Mouse (Mus musculus) adrenal gland, adult 18-20 months (tissue): ENCODE measurements around the gene Slc16a10. TPM values are rescaled to one million over a fixed set of nuclear protein-coding genes. Genes with fewer than 3 reads are reported as not detected.

Experiments
- DNase-seq, 2 experiments: peaks; one replicate each; pipeline ENCODE4 v3.0.0; 2021 to 2022; ENCODE audit warnings: low spot score in 2 of 2
- total RNA-seq, 2 experiments: library from RNA; stranded (reverse); gene quantifications; 1 replicate in 1 of 2; 2 replicates in 1 of 2; pipeline ENCODE4 v1.2.3; 2021

The Slc16a10 gene
- total RNA-seq, 2 experiments from 2014 or later: 19.8 to 22.9 TPM

DNA sequence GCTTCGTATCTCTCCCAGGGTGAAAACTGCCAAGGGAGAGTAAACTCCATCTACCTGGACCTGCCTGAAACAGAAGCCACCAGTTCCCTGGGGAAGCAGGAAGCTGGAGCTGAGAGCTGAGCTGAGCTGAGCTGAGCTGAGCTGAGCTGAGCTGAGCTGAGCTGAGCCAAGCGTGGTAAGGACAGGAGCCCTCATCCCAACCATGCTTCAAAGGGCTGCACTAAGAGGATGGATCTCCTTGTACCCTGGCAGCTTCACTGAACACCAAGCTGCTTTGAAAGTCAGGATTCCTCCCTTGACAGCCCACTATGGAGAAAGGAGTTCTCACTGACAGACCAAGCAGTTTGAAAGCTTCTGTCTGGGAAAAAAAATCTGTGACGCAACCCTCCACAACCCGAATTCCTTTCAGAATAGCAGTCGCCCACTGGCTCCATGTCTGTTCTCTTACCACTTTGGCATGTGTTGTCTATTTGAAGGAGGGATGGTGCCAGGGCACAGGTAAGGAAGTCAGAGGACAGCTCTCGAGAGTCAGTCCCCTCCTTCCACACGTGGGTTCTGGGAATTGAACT, 28.5 kb downstream of the Slc16a10 start:
- no peak for DNase-seq

DNA sequence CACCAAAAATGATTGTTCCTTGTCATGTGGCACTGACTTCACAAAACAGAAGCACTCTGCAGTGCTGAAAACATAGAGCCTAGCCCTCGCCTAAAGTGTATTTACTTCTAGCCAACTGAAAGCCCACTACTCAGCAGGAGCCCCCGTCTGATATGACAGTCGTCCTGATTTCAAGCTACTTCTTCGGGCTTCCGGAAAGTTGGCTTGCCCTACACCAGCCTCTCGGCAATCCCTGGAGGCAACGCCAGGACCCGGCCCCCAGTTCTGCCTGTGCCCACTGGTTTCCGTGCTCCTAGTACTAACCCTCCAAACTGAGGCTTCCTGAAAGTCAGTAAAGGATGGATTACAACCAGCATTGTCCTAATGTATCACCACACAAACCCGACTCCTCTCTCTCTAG, 29.8 kb downstream of the Slc16a10 start:
- no peak for DNase-seq

DNA sequence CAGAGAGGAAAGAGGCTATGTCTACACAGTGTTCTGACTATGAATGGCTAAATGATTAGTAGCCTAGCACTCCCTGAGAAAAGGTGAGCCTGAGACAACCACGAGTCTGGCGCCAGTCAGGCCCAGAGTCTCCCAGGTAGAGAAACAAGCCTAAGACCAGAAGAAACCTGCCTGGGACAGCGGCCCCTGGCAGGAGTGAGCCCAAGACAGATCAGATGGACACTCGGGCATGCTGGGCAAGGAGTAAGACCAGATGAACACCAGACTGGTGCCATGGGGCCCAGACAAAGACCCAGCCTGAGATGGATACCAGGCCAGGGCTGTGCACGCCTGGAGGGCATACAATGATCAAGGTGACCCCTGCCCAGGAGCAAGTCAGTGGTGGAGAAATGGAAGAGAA, 32.5 kb downstream of the Slc16a10 start:
- DNase-seq: no peak

DNA sequence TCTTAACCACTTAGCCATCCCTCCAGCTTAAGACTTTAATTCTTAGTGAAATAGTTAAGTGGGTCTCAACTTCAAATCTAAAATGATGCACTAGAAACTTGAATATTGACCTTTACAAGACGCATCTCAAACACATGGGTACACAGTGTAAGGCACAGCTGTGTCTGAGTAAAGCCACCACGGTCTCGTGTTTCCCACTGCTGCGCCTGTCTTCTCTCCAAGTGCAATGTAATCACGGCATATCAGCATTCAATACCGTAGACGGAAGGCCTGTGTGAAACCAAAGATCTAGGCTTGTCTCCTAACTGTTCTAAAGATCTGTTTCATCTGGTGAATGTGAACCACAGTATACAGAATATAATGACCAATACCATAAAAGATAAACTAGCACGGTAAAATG, 33.1 kb downstream of the Slc16a10 start:
- DNase-seq: no peak

DNA sequence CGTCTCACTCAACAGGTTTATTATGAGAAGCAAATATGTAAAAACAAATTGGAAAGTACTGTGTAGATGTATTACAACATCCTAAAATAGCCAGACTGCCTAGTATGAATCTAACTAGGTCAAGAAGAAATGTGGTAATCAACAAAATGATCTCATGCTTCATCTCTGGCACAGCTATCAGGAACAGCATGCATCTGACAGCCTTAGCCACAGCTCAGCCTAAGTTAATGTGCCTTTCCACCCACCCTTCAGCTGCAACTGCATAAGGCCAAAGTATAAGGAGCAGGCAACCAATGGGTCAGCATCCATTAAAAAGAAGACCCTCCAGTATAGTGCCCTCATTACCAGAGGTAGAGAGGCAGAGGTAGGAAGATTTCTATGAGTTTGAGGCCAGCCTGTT, 34.1 kb downstream of the Slc16a10 start:
- DNase-seq: no peak

DNA sequence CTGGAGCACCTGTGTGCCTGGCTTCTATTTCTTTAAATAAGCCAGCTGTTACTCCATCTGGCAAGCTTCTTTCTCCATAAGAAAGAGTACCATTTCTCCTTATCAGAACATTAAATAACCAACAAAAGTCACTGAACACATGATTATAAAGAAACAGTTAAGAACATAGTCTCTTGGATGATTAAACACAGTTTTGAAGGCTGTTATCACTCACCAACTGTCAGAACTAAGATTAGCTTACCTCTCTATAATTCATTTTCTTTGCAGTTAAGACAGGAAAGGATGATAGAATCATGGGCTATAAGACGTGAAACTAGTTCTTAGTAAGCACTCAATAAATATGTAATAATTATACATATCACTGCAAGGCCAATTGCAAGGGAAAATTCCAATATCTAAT, 36.9 kb downstream of the Slc16a10 start:
- no peak for DNase-seq

DNA sequence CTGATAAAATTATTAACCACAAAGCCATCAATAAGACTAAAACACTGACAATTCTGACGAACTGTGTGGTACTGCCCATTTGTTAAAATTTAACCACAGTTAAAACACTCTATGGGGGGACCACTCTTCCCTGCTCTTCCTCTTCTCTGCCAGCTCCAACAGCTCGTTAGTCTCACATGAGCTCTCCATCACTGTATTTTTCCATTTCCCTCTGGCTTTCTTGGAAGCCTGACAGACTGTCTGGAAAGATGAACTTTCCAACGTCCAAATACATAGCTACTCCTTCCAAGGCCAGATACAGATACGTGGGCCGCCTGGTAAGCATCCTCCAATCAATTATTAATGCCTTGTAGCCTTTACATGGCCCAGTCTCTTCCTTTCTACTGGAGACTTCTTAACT, 38.3 kb downstream of the Slc16a10 start:
- no peak for DNase-seq

DNA sequence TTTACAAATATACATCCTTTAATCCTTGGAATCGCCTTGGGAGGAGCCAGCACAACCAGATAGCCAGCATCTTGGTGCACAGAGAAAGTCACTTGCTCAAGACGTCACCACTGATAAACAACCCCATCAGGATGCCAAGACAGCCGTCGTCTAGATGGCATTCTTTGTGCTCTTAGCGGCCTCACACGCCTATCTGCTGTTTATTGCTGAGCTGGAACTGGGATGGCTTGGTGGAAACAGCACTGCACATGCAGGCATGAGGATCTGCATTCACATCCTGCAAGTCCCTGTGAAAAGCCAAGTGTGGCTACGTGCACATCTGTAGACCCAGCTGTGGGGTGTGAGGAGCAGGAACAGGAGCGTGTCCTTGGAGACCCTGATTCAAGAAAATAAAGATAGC, 39.1 kb downstream of the Slc16a10 start:
- no peak for DNase-seq

DNA sequence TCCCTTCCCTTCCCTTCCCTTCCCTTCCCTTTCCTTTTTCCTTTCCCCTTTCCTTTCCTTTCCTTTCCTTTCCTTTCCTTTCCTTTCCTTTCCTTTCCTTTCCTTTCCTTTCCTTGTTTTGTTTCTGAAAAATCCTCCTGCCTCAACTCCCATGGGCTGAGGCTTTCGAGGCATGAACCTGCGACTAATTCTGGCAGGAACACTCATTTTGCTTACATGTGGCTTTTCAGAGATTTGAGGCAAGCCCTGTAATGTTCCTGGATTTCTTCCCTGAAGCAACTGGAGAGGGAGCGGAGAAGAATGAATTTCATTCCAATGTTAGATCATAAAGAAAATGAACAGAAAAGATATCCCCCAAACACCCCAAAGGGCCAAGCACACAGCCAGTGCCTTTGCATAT, 39.9 kb downstream of the Slc16a10 start:
- DNase-seq: no peak

DNA sequence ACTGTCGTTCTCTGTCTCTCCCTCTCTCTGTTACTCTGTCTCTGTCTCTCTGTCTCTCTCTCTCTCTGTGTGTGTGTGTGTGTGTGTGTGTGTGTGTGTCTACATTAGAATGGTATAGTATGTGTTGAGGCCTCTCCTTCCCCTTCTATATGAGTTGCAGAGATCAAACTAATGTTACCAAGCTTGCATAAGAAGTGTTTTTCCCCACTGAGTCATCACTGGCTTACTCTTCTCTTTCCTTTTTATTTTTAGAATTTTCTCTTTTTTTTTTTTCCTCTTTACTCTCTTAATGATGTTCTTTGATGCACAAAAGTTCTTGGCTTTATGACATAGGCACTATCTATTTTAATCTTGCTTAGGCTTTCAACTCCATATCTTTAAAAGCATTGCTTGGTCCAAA, 43.6 kb downstream of the Slc16a10 start:
- no peak for DNase-seq

DNA sequence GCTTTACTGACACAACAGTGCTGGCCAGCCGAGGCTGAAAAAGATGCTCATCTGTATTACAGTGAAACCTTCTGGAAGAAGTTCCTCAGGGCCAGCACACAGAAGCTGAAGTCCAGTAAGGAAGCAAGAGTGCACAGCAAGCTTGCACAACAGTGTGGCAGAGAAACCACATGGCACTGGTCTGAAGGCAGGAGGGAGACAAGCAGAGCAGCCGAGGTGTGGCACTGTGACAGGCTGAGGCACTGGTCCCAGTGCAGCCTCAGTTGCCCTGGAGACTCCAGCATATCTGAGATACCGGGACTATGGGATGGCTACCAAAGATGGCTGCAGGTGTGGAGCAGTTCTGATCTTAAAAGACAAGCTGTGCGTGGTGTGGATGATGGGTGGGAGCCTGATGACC, 44.5 kb downstream of the Slc16a10 start:
- DNase-seq: no peak

DNA sequence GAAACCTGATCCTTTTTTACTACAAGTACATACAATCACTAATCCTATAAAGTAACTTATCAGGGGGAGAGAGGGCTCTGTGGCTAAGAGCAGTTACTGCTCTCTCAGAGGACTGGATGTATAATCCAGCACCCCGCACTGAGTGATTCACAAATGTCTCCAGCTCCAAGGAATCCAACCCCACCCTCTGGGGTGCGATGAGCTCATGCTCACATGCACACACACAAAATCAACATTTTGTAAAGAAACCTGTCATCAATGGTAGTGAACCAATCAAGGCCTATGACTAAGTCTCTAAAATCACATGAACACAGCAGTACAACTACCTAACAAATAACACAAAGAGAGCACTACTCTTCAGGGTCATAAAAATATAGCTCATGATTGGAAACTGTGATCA, 47.3 kb downstream of the Slc16a10 start:
- DNase-seq: no peak

DNA sequence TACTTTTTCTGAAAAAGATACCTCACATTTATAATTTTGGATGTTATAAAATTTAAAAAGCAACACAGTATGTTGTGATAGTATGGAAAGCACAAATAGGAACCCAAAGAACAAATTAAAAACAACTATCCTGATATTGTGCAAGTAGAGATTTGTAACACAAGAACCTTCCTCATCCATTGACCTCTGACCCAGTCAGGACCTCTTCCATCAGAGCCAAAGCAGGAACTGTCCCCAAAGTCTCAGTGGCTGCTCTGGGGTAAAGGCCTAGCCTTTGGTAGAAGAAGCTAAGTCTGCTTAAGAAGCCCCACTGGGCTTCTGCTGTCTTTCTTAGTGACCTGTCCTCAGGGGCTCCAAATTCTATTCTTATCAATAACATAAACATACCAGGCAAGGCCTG, 48.5 kb downstream of the Slc16a10 start:
- no peak for DNase-seq

DNA sequence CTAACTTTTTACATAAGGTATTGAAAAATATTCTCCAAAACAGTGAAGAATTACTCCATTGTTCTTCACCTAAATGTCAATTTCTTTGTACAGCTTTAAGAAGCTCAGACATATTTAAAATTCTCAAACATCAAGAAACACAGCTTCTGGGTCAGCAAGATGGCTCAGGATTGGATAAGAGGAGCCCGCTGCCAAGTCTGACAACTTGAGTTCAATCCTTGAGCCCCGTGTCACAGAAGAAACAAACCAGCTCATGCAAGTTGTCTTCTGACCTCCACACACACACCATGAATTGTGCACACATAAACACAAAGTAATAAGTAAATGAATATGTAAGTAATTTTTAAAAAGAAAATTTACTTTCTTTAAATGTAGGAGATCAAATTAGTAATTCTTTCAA, 50.6 kb downstream of the Slc16a10 start:
- no peak for DNase-seq

DNA sequence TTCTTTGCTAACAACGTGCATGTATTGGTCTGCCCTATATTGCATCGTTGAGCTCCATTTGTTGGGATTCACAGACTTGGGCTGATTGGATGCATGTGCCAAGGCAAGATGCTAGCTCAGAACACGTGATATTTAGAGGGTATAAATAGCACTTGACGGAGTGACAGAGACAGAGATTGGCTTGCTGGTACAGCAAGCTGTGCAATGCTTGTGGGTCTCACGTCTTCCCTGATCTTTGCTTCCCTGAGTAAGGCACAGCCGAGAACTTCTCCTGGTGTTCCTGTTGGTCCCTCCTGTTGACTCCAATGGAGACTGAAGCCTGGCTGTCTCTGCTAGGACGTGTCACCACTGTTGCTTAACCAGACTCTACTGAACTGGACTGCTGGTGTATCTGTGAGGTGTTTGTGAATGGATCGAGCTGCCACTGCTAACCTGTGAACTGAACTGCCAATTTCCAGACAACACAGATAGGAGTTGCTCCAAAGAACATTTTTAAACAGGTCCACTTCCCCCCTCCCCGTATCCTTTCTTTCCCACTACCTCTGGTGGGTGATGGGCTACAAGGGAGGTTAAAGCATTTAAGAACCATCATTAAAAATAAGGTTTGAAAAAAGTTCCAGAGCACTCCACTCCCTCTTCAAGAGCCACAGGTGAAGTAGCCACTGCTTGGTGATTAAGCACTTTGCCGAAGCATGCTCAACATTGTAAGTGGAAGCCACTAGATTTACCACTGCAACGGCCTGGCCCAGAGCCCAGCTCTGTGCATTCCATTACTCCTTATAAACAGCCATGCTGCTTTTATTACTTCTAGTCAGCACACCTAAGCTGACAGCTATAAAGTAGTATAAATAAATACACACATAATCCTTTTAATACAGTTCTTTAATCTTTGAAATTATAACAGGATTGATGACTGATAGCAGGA, 51.3 kb downstream of the Slc16a10 start:
- DNase-seq: no peak

DNA sequence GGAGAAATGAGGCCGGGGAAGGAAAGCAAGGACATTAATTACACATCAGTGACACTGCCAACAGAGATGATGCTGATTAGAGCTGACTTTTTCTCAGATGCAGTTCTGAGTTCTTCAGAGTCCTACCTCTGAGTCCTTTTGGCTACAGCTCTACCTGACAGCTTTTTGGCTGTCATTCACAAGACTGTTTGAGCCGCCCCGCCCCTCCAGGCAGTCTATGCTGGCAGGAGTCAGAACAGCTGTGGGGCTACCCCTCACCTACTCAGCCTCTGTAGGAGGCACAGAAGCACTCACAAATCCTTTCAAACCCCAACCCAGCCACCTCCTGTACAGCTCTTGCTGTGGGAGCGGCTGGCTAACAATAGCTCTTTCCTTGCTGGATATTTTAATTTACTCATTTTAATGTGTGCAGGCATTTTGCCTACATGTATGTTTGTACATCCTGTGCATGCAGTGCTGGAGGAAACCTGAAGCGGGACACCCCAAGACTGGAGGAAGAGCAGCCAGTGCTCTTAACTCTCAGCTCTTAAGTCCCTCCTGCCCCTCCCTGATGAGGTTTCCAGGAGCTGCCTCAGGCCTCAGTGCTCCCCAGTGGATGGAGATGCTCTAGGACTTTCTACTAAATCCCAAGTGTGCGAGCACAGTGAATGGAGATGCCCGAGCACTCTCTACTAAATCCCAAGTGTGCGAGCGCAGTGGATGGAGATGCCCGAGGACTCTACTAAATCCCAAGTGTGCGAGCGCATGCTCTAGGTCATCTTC, 57.5 kb downstream of the Slc16a10 start:
- no peak for DNase-seq

DNA sequence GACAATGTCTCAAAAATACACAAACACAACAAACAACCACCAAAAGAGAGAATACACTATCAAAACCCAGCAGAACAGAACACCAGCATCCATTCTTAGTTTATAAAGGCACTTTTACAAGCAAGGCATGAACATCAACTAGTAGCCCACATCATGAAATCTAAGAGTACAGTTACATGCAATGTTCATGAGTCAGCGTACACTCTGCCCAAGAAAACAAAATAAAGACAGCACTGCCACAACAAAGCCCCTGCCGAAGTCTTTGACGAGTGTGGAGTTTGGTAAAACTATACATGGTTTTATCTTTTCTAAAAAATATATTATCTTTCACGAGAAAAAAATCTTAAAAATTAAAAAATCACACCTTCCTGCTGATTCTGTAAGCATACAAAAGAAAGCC, 58.5 kb downstream of the Slc16a10 start:
- DNase-seq: no peak

DNA sequence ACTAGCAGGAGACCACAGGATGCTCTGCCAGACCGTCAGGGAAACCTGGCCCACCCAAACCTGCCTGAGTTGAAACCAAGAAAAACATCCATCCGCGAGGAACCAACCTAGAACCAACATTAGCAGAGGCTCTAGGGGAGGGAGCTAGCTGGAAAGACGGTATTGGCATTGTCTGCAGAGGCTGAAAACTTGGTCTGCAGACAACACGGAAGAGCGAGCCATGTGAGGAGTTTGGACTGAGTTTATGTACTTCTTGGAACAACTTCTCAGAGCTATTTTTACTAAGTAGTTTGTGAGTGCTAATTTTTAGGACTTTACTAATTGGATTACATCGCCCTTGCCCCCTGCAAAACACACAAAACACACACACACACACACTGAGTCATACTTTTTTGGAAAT, 59.4 kb downstream of the Slc16a10 start:
- no peak for DNase-seq

DNA sequence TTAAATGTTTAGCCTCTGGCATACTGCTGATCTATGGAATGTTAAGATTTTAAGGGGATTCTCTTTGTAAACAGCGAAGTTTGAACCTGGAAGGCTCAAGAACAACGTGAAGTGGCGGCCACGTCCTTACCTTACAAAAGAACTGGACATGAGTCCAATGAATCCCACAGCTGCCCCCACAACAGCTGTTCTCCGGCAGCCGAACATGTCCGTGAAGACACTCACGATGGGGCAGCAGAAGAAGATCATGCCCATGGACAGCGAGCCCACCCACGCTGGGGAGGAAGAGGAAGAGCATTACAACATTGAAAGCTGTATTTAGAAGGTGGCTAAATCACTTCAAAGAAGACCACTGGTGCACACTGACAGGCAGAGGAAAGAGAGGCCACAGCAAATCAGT, 61.5 kb downstream of the Slc16a10 start:
- no peak for DNase-seq

DNA sequence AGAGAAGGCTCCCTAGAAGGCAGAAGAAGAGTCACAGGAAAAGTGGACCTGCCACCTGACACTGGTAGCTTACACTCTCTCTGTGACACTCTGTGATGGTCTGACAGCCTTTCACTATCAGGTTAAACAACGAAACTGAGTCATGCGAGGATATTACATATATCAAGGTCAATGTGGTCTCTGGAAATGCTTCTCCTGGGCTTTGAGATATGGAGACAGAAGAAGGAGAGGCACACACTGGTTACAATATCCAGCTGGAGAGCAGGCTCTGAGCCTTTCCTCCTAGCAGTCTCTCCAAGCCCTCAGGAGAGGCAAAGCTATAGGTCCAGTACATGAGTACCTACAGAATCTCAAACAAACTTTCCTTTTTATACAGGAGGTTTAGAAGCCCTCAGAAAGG, 62.8 kb downstream of the Slc16a10 start:
- no peak for DNase-seq

DNA sequence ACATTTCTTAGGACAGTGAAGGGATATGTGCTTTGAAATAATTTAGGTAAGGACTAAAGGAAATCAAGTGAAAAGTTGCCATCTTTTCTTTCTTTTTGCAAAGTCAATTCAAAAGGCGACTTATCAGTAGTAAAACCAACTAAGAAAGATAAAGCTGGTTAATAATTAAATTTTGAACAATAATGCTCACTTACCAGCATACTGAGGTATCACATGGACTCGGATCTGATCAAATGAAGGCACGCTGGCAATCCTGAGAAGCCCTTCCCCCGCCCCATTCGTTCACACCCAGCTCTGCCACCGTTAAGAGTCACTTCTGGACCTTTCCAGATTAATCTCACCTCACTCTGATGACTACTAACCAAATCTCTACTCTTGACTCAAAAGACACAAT, 64.1 kb downstream of the Slc16a10 start:
- no peak for DNase-seq

DNA sequence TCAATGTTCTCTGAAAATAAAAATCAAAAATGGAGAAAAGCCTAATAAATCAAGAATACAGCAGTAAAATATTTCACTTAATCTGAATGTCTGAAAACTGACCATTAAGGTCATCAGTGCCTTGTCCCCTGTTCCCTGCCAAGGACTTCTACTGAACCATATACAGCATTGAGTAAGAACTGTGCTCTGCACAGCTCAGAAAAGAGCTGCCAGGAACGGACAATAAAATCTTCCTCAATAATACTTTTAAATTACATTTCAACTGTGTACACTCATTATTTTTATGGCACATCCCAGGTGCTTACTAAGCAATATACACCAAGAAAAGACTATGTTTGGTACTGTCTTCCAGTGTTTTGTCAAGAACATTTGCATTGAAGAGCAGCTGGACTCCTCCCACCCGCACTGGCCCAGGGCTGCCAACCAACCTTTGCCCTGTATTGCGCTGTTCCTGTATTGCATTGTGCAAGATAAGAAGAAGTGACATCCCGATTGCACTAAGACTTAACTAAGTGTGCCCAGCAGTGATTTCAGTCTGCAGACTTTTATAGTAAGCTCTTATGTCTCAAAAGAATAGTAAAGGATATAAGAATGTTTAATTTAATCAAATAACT, 64.6 kb downstream of the Slc16a10 start:
- DNase-seq: no peak
